Comparison of ENCODE assay signal across 11 mouse cellular contexts in genomic region chr3:35066824-35067223, GRCm38 (mm10).
DNase-seq lines count a peak whose midpoint lies in the region; ATAC-seq lines count a peak whose summit lies in the region.
"Had no signal": no experiment of that assay in that cellular context is flagged by ENCODE, and none has a peak within 500 bp of the region (broad histone marks: within the 10 kb centered on the region; RNA-seq: fewer than 3 reads in every experiment).

No protein-coding gene starts in this region.

- no peak overlapping the region for H3K4me2 ChIP-seq in lung, embryonic 16.5 days (ENCODE audit: low read depth, low read length)
- no peak overlapping the region for H3K4me2 ChIP-seq in stomach, embryonic 16.5 days (ENCODE audit: low read depth, low read length)
- H3K4me2 ChIP-seq: hindbrain, embryonic 15.5 days; limb, embryonic 12.5 days; midbrain, embryonic 12.5 days had no signal

- H3K4me3 ChIP-seq in lung, embryonic 16.5 days (ENCODE audit: low read length): no peak overlapping the region
- H3K4me3 ChIP-seq in stomach, embryonic 16.5 days (replicated peaks; ENCODE audit: low read length): no peak overlapping the region
- H3K4me3 ChIP-seq: hindbrain, embryonic 15.5 days; limb, embryonic 12.5 days; midbrain, embryonic 12.5 days had no signal

- H3K4me1 ChIP-seq in lung, embryonic 16.5 days (replicated peaks; ENCODE audit: control insufficient read depth, insufficient read depth, low read length): no peaks in the 10 kb centered on the region
- 0 out of 2 replicates have a peak, but pooled peaks cover 3% of the 10 kb centered on the region for H3K4me1 ChIP-seq in stomach, embryonic 16.5 days (ENCODE audit: control insufficient read depth, insufficient read depth, low read length)
- H3K4me1 ChIP-seq: hindbrain, embryonic 15.5 days; limb, embryonic 12.5 days had no signal

- peak; percentile 97 for ATAC-seq in frontal cortex, adult (ENCODE audit: low TSS enrichment)
- ATAC-seq in lung, embryonic 16.5 days (ENCODE audit: low read depth): peak; percentile 41; the same call in 1 of the 2 replicates
- ATAC-seq in stomach, embryonic 16.5 days (ENCODE audit: insufficient read depth, low FRiP score): peak; percentile 93

- WGBS in lung, embryonic 16.5 days: 31% methylated on average over 9 of the region's 9 CpGs
- WGBS in stomach, embryonic 16.5 days: 28% methylated on average over 9 of the region's 9 CpGs

- H3K27ac ChIP-seq in lung, embryonic 16.5 days (ENCODE audit: low read length): no peak overlapping the region
- peak overlapping the region; percentile 57; the same call in 1 of the 2 replicates for H3K27ac ChIP-seq in stomach, embryonic 16.5 days (ENCODE audit: low read length)
- H3K27ac ChIP-seq: hindbrain, embryonic 15.5 days; limb, embryonic 12.5 days; midbrain, embryonic 12.5 days had no signal

- no peak for DNase-seq in frontal cortex, postnatal 10 days (ENCODE audit: low spot score in 2 of 2)
- no peak for DNase-seq in lung, postnatal 4 days
- DNase-seq in lung, postnatal 25 days (ENCODE audit: low spot score): peak; percentile 21
- DNase-seq in kidney, postnatal 25 days: no peak
- no peak for DNase-seq in spleen, postnatal 10 days (ENCODE audit: low spot score in 2 of 2)

- no peaks in the 10 kb centered on the region for H3K9me3 ChIP-seq in lung, embryonic 16.5 days (ENCODE audit: control insufficient read depth, low read length)
- no peaks in the 10 kb centered on the region for H3K9me3 ChIP-seq in stomach, embryonic 16.5 days (replicated peaks; ENCODE audit: control insufficient read depth, low read length)
- H3K9me3 ChIP-seq: hindbrain, embryonic 15.5 days; limb, embryonic 12.5 days had no signal

- H3K9ac ChIP-seq in lung, embryonic 16.5 days (ENCODE audit: low read length): no peak overlapping the region
- H3K9ac ChIP-seq in stomach, embryonic 16.5 days (ENCODE audit: low read length): no peak overlapping the region
- H3K9ac ChIP-seq: hindbrain, embryonic 15.5 days; limb, embryonic 12.5 days; midbrain, embryonic 12.5 days had no signal

- H3K27me3 ChIP-seq in lung, embryonic 16.5 days (ENCODE audit: control insufficient read depth, insufficient read depth, low read depth, low read length): no peaks in the 10 kb centered on the region
- H3K27me3 ChIP-seq in stomach, embryonic 16.5 days (ENCODE audit: control insufficient read depth, insufficient read depth, low read length): no peaks in the 10 kb centered on the region
- H3K27me3 ChIP-seq: hindbrain, embryonic 15.5 days; limb, embryonic 12.5 days; midbrain, embryonic 12.5 days had no signal

- no peaks in the 10 kb centered on the region for H3K36me3 ChIP-seq in lung, embryonic 16.5 days (ENCODE audit: control insufficient read depth, insufficient read depth, low read length)
- H3K36me3 ChIP-seq in stomach, embryonic 16.5 days (ENCODE audit: control insufficient read depth, insufficient read depth, low read length): no peaks in the 10 kb centered on the region
- H3K36me3 ChIP-seq: hindbrain, embryonic 15.5 days; limb, embryonic 12.5 days; midbrain, embryonic 12.5 days had no signal

Comparison
In these comparisons a context has a peak if more than half of its experiments do, and no peak if none do; other contexts are left out.
1. ATAC-seq: peak in every context shown above with its lines; median percentile 97 in frontal cortex, adult; 93 in stomach, embryonic 16.5 days; 41 in lung, embryonic 16.5 days.